Mouse (Mus musculus) liver (tissue): ENCODE results near the gene Spout1.
A peak's percentile ranks its signal among the peaks of the same experiment; 100 is the strongest.
"Not testable (repeated sequence)": the region's sequence is repeated elsewhere in the genome, so short reads cannot be mapped to it uniquely, and the experiment has no call there.

Experiments
- DNase-seq: peaks from one replicate; pipeline ENCODE4 v3.0.0-alpha.2; 2020; ENCODE audit warnings: mixed read lengths

Gene Spout1

DNA sequence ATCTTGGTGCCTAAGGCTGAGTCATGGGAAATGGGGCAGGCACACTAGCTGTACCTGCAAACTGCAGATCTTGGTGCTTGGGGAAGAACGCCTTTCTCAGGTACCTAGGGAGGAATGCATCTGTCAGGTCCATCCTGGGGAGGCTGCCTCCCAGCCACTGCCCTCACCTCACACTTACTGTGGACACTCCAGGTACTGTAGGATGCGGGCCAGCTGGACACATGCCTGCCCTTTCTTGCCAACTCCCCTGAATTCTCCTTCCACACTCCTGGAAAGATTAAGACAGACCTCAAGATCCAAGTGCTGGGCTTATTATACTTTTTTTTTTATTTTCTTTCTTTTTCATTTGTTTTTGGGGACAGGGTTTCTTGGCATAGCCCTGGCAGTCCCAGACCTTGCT, 1.7 kb downstream of the Spout1 start:
- no peak for DNase-seq

DNA sequence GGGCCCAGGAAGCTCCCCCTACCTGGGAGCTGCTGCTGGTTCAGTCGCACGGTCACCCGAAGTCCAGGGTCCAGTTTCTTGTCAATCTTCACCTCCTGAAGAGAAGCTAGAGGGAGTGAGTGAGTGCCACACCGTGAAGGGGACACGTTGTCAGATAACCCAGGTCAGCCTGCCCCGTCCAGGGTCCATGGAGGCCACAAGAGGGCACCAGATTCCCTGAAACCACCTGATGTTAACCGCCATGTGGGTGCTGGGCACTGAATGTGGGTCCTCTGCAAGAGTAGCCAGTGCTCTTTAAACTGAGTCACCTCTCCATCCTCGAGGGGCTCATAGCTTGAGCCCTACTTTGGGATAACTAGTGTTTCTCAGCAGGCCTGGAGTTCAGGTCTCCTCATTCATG, 2.4 kb downstream of the Spout1 start:
- DNase-seq: peak; percentile 19

DNA sequence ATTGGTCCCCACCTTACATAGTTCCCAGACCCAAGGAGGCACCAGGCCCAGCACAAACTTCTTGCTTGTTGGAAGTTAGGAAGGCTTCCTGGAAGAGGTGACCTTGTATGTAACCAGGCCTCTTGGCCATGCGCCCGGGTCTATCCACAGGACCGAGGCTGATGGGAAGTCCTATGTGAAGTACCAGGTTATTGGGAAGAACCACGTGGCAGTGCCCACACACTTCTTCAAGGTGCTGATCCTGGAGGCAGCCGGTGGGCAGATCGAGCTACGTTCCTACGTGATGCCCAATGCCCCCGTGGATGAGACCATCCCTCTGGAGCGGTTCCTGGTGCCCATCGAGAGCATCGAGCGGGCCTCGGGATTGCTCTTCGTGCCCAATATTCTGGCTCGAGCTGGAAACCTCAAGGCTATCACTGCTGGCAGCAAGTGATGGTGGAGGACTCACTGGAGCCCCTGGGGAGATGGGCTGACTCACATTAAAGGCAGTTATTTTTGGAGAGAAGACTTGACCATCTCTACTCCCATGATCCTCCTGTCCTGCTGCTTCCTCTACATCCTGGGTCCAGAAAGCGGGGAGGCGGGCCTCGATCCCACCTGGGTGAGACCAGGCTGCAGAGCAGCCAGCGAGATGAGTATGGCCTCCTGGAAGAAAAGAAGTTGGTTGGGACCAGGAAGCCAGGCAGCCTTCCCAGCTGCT, 4.6 kb downstream of the Spout1 start:
- DNase-seq: no peak

DNA sequence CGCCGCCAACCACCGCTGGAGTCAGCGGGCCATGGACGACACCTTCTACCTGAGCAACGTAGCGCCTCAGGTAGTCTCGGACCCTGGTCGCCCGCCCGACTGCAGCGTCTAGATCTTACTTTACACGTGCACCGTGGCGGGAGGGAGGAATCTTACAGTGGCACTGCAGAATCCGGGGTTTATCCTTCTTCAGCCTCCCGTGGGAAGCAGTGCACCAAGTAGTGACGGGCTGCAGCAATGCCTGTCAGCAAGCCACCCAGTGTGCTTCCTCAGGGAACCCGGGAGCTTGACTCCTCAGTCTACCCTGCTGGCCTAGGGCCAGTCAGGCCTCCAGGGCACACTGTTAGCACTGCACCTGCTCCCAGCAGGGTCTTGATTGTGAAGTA, 6.3 kb downstream of the Spout1 start:
- no peak for DNase-seq

DNA sequence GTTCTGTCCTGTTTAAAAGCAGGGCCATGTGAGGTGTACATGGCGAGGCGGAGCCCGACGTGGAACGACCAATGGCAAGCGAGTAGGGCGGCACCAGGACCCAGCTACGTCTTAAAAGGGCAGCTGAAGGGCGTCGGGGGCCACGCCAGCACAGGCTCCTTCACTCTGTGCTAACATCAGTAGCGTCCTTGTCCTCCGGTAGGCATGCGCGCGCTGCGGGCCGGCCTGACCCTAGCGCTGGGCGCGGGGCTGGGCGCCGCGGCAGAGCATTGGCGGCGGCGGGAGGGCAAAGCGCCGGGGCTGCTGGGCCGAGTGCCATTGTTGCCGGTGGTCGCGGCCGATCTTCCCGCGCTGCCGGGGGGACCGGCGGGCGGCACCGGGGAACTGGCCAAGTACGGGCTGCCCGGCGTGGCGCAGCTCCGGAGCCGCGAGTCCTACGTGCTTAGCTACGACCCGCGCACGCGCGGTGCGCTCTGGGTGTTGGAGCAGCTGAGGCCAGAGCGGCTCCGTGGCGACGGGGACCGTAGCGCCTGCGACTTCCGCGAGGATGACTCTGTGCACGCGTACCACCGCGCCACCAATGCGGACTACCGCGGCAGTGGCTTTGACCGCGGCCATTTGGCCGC, 6.8 kb downstream of the Spout1 start, which contains the start of gene Endog:
TSS of gene Endog (plus strand) at position 123 of the 626 bp plus-strand sequence.
- peak; percentile 84 for DNase-seq

DNA sequence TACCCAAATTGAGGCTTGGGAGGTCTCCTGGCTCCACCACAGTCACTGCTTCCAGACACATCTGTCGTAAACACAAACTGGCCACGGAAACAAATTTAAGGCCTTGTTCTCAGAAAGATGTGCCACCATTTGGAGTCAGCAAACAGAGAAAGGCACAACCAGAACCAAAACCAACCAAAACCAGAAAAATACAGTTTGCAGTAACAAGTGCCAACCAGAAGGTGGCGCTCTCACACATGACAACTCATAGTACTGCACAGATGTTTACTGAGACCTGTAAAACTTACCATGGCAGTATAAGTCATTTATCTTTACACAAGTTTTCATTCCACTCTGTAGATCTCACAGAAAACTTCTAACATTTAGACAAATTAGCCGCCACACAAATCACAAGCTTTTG, 11.6 kb downstream of the Spout1 start:
- DNase-seq: no peak

DNA sequence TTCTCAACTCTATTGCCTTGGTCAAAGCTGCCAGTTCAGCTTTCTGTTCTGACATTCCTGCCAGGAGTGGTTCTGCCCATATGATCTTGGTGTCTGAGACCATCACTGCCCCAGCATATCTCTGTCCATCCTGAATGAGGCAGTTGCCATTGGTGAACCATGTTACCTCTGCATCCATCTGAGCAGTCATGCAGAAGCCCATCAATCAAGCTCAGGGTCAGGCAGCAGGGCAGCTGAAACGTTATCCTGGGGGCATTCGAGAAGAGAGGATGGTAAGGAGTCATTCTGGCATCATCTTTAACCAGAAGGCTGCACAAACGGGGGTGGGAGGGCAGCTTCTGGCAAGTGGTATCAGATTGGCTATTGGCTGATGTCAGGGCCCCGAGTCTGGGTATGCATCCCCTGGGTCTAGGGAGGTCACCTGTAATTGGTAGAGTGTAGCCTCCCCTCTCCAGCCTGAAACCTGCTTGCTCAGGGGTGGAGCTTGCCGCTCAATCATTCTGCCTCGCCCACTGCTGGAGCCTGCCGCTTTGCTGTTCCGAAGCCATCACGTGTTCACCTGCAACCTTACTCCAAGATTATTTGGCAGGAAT, 13.8 kb downstream of the Spout1 start:
- no peak for DNase-seq

DNA sequence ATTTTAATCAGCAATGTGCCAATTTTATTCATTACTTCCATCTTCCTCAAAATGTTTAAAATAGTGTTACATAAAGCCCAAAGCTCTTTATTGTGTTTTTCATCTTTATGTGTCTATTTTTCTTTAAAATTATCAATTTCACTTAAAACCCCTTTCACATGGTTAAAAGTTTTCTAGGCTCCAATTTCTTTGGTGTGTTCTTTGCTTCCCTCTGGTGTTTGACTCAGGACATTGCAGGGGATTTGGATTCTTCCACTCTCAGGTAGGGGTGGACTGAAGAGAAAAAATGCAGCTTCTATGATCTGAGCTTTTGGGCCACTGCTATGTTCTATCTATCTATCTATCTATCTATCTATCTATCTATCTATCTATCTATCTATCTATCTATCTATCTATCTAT, 16.4 kb downstream of the Spout1 start:
- DNase-seq: peak; percentile 24

DNA sequence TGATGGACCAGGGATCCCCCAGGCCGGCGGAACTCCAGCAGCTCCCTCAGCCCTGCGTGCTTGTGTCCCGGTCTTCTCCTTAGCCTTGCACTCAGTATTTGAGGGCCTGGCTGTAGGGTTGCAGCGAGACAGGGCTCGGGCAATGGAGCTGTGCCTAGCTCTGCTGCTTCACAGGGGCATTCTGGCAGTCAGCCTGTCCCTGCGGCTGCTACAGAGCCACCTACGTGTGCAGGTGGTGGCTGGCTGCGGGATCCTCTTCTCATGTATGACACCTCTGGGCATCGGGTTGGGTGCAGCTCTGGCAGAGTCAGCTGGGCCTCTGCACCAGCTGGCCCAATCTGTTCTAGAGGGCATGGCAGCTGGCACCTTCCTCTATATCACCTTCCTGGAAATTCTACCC, 18.4 kb downstream of the Spout1 start:
- not testable (repeated sequence) for DNase-seq

DNA sequence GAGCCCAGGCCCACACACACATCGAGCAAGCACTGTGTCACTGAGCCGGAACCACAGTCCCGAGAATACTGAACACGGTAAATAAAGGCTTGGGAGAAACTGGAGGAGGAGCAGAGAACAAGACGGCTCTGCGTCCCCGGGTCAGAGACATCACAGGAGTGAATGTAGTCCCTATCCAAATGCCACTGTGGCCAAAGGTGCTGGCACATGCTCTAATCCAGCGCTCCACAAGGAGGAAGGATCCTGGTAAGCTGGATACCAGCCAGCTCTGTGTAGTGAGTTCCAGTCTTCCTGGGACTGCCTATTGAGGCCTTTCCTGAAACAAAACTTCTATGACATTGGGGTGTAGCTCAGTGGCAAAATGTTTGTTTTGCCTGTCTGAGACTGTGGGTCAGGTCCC, 25.6 kb downstream of the Spout1 start:
- DNase-seq: no peak

DNA sequence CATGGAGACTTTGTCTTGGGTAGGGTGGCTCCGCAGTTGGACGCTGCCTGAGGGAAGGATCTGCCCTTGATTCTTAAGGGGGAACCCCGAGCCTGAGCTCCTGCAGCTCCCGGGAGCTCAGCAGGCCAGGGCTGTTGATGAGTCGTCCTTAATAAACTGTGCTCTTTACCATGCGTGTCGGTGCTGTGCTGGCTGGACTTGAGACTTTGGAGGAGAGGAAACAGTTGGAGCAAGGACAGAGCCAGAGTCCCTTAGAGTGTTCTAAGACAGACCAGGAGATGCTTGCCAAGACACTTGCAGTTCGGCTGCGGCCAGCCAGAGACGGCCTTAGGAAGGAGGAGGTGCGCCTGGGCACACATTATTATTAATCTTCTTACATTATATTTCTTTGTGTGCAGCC, 26.4 kb downstream of the Spout1 start:
- no peak for DNase-seq

DNA sequence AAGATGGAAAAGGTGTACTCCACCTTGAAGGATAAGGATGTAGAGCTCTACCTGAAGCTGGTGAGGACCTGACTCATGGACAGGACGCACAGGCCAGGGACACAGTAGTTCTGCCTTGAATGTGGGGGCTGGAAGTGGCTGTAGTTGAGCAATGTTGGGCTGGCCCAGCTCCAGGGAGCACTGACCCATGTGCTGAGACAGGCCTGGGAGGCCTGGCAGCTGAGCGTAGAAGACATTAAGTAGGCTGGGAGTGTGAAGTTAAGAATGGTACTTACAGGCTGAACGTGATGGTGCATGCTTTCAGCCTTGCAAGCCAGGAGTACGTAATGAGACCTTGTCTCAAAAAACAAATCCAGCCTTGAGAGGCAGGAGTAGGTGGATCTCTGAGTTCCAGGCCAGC, 30.8 kb downstream of the Spout1 start:
- no peak for DNase-seq

DNA sequence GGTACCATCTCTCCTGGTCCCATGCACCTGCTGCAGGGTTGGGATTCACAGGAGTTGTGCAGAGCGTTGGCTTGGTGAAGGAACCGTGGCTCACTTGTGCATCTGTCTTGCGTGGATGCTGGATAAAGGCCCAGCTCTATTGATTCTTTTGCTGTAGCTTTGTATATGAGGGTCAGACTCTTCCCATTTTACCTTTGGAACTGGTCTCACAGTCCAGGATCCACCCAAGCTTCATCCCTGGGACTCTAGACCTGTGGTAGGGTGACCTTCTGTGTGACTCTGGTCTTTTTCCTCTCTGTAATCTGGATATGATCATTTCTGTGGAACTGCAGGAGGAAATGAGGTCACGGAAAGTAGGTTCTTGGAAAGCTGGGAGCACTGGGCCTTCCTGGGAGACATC, 33.8 kb downstream of the Spout1 start:
- no peak for DNase-seq

DNA sequence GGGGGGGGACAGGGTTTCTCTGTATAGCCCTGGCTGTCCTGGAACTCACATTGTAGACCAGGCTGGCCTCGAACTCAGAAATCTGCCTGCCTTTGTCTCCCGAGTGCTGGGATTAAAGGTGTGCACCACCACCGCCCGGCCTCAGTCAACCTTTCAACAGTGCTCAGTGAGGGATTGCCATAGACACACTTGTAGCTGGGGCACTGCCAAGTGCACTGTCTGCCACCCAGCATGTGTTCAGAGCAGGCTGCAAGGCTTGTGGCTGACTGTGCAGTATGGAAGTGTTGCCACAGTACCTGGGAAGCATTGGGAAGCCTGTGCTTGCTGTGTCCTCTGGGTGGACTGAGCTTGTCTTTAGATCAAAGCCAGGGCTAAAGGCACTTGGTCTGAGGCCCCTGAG, 38.2 kb downstream of the Spout1 start:
- not testable (repeated sequence) for DNase-seq

DNA sequence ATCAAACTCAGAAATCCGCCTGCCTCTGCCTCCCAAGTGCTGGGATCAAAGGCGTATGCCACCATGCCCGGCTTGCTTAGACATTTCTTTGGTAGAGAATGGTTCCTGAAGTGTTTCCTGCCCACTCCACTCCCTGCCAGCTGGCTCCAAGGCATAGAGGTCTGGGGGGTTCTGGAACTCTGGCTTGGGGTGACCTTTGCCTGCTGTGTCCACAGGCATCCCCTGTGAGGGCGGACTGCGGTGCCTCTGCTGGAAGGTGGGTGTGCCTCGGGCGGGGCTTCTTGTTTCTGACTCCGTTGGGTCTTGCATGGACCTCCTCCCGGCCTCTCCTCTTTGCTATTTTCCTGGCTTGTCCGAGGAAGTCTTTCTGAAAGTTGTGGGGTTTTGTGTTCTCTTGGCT, 41.8 kb downstream of the Spout1 start:
- DNase-seq: peak; percentile 37

DNA sequence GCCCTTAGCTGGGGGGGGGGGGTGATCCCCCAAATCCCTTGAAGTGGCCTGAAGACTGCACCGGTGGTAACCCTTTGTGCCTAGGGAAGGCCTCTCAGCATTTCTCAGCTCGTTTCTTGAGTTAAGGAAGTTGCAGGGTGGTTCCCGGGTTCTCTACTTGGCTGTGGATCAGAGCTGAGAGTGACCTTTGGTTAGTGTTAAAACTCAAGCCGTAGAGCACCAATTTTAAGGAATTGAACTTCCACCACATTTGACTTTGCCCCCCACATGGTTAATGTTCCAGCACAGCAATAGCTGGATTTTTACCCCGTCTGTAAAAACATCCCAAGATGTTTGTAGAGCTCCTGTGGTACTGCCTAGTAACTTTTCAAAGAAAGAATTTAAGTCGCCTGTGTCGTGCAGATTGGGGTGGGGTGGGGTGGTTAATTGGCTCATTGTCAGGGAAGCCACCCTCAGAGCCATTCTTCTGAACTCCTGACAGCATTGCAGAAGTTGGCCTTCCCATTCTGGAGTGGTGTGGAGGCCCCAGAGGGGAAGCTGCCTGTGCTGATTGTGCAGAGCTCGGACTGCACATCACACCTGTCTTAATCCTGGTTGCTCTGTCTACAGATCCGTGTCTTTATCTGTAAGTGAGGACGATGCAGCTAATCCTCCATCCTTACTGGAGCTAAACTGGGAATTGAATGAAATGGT, 43.2 kb downstream of the Spout1 start:
- DNase-seq: no peak

DNA sequence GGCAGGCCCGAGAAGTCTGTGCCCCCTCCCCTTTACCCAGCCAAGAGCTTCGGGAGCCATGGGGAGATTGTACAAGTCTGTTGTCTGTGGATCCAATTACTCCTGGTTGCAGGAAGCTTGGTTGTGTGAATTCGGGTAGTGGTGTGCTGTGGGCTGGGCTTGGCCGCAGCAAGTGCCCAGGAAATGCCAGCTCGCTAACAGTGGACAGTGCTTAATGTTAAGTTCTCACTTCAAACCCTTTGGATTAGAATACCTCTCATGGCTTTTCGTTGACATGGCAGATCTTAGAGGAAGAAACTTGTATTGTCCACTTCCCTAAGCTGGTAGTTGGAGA, 43.9 kb downstream of the Spout1 start:
- DNase-seq: no peak

DNA sequence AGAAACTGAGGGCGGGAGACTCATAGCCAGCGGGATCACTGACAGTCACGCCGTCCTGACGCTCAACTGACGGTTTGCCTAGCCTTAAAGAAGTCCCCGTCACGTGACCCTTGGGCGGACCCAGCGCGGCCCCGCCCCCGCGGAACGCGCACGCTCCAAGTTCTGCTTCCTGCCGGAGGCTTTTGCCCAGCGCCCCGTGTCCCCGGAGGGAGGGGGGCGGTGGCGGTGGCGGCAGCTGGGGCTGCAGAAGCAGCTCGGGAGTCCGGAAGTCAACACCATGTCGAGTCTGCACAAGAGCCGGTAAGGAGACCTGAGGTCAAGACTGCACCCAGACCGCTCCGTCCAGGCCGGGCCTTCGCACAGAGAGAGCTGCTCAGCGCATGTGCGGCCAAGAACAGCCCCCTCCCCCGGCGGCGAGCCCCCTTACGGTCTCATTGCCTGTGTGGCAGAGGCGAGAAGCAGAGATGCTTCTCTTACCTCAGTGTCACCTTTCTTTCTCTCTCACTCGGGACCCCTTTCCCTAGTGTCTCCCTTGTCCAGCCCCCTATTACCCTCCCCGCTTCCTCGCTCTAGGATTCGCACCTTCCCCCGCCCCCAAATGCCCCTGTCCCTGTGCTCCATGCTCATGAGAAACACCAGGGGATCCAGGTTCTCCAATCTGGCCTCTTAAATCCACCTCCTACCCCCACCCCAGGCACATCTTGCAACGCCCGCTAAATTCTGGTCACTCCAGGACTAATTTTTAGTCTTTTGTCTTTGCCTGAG, 44.5 kb downstream of the Spout1 start, which contains the start of gene Tbc1d13:
TSS of gene Tbc1d13 (plus strand) at position 134 of the 765 bp plus-strand sequence.
- DNase-seq: peak; percentile 97

DNA sequence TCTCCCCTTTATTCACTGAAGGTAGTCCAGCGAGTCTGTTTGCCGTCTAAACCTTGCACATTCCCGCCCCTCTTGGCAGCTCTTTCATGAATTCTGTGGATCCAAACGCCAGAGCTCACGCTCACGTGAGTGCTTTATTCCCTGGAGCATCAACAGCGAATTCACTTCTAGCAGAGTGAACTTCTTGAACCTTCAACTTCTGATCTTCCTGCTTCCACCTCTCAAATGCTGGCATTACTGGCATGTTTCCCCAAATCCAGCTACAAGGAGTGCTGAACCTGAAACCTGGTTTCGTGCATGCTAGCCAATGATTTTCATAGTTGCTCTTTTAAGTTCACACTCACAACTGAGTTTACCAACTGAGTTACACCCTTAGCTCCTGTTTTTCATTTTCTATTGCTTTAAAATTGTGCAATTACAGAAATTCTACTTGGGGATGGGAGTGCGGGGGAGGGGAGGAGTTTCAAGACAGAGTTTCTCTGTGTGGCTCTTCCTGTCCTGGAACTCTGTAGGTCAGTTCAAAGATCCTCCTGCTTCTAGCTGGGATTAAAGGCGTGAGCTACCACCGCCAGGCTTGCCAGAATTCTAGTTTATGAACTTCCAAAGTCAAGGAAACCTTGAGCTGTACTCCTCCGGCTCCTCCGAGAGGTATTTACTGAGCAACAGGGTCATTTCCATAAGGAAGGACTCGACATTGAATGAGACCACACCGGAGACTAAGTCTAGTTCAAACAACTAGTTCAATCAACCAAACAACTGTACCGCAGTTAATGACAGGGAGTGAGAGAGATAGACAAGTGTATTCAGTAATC, 45.3 kb downstream of the Spout1 start:
- DNase-seq: peak; percentile 23

DNA sequence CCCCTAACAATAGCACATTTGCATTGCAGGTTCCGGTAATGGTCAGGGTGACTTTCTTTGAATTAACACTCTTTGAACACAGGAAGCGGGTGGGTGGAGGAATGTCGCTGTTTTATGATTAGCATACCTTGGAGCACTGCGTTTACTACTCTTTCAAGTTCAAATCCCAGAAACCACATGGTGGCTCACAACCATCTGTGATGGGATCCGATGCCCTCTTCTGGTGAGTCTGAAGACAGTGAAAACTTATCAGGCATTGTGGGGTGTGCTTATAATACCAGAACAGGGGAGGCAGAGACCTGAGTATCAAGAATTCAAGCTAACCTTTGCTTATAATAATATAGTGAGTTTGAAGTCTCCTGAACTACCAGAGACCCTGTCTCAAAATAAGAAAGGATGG, 47.0 kb downstream of the Spout1 start:
- not testable (repeated sequence) for DNase-seq

DNA sequence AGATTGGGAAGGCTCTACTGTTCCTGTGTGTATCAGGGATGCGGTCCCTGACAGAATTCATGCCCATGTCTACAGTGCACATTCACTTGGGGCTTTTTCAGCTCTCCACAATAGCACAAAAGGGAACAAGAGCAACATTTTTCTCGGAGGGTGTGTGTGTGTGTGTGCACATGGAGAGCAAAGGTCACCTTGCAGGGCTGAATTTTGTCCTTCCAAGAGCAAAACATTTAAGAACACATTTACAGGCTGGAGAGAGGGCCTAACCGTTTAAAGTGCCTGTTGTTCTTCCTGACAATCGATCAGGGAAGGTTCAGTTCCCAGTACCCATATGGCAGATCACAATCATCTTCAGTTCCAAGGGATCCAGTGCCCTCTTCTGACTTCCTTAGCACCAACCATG, 48.1 kb downstream of the Spout1 start:
- no peak for DNase-seq

DNA sequence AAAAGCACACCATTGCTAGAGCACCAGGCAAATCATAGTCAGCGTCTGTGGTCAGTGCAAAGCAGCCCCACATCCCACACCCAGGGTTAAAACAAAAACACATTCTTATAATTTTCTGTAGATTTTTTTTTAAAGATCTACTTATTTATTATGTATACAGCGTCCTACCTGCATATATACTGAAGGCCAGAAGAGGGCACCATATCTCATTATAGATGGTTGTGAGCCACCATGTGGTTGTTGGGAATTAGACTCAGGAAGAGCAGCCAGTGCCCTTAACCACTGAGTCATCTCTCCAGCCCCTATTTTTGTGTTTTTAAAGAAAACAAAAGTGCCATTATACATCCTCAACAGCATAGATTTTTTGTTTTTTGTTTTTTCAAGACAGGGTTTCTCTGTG, 49.5 kb downstream of the Spout1 start:
- DNase-seq: no peak
